In genomic region chr4:128116331-128116730, GRCm38 (mm10) we compare ENCODE assay signal across 25 mouse cellular contexts.
DNase-seq lines count a peak whose midpoint lies in the region; ATAC-seq and TF ChIP-seq lines count a peak whose summit lies in the region.
"Had no signal": no experiment of that assay in that cellular context is flagged by ENCODE, and none has a peak within 500 bp of the region (broad histone marks: within the 10 kb centered on the region; RNA-seq: fewer than 3 reads in every experiment).

No protein-coding gene starts in this region.

- no peak overlapping the region for H3K27ac ChIP-seq in heart, embryonic 12.5 days (ENCODE audit: poor library complexity, severe bottlenecking)
- H3K27ac ChIP-seq in lung, embryonic 15.5 days, result no peak overlapping the region
- H3K27ac ChIP-seq: heart, adult 2 months; hindbrain, embryonic 15.5 days; limb, embryonic 10.5 days; limb, embryonic 15.5 days; liver, embryonic 13.5 days; neural tube, embryonic 13.5 days; stomach, postnatal 0 days had no signal

- 24% methylated on average over 7 of the region's 7 CpGs for WGBS in heart, embryonic 12.5 days
- WGBS in lung, embryonic 15.5 days, result 27% methylated on average over 7 of the region's 7 CpGs

- H3K27me3 ChIP-seq in heart, embryonic 12.5 days (replicated peaks), result peaks cover 5% of the 10 kb centered on the region; the same call in 1 of the 2 replicates
- no peaks in the 10 kb centered on the region for H3K27me3 ChIP-seq in lung, embryonic 15.5 days
- H3K27me3 ChIP-seq: hindbrain, embryonic 15.5 days; limb, embryonic 15.5 days; liver, embryonic 13.5 days; megakaryocyte, embryonic 14.5 days; neural tube, embryonic 13.5 days; Patski had no signal

- intact Hi-C loops in heart, postnatal 10 days (cut with DNase I), result no loop called here

- no peak overlapping the region for H3K4me3 ChIP-seq in heart, embryonic 12.5 days
- no peak overlapping the region for H3K4me3 ChIP-seq in lung, embryonic 15.5 days
- H3K4me3 ChIP-seq: heart, adult 2 months; hindbrain, embryonic 15.5 days; limb, embryonic 10.5 days; limb, embryonic 15.5 days; liver, embryonic 13.5 days; megakaryocyte, embryonic 14.5 days; neural tube, embryonic 13.5 days had no signal

- no peak for TF ChIP-seq CTCF in brain, embryonic 14.5 days (IDR thresholded peaks at IDR 0.05; ENCODE audit: borderline replicate concordance, extremely low read depth, insufficient read depth, insufficient read length)

- DNase-seq in adrenal gland, postnatal 36 days, result peak; percentile 4 to 5
- DNase-seq in adrenal gland, adult 18-20 months (ENCODE audit: low spot score in 2 of 2), result no peak
- DNase-seq in heart, postnatal 10 days, result peak; percentile 9 to 11
- no peak for DNase-seq in lung, postnatal 25 days (ENCODE audit: low spot score)
- peak; percentile 39 for DNase-seq in brain, embryonic 14.5 days (ENCODE audit: low read depth)
- DNase-seq: cerebellum, postnatal 36 days; gastrocnemius, postnatal 14 days; heart, adult 2 months; kidney, adult 2 months; liver, embryonic 13.5 days; lung, adult 18-20 months; lung, postnatal 36 days; right cerebral cortex, postnatal 4 days; thymus, postnatal 4 days had no signal

- H3K4me2 ChIP-seq in heart, embryonic 12.5 days, result no peak overlapping the region
- H3K4me2 ChIP-seq in lung, embryonic 15.5 days, result no peak overlapping the region
- H3K4me2 ChIP-seq: hindbrain, embryonic 15.5 days; limb, embryonic 15.5 days; liver, embryonic 13.5 days; neural tube, embryonic 13.5 days had no signal

- no peak for ATAC-seq in heart, embryonic 12.5 days (ENCODE audit: insufficient number of reproducible peaks, low FRiP score)
- peak; percentile 39; the same call in 1 of the 2 replicates for ATAC-seq in lung, embryonic 15.5 days (ENCODE audit: borderline replicate concordance, extremely low read depth, low FRiP score, low TSS enrichment)
- no peak for ATAC-seq in megakaryocyte, adult 5-6 weeks (ENCODE audit: poor library complexity, severe bottlenecking)
- ATAC-seq: forebrain, embryonic 14.5 days; Patski had no signal

- H3K4me1 ChIP-seq in heart, embryonic 12.5 days (replicated peaks), result peaks cover 8% of the 10 kb centered on the region; the same call in 1 of the 2 replicates
- no peaks in the 10 kb centered on the region for H3K4me1 ChIP-seq in lung, embryonic 15.5 days
- H3K4me1 ChIP-seq: limb, embryonic 10.5 days; limb, embryonic 15.5 days; liver, embryonic 13.5 days; megakaryocyte, embryonic 14.5 days had no signal

- no peaks in the 10 kb centered on the region for H3K36me3 ChIP-seq in heart, embryonic 12.5 days
- H3K36me3 ChIP-seq in lung, embryonic 15.5 days, result no peaks in the 10 kb centered on the region
- H3K36me3 ChIP-seq: limb, embryonic 10.5 days; limb, embryonic 15.5 days; liver, embryonic 13.5 days; neural tube, embryonic 13.5 days had no signal

- H3K9ac ChIP-seq in heart, embryonic 12.5 days, result no peak overlapping the region
- no peak overlapping the region for H3K9ac ChIP-seq in lung, embryonic 15.5 days
- H3K9ac ChIP-seq: hindbrain, embryonic 15.5 days; limb, embryonic 15.5 days; liver, embryonic 13.5 days; neural tube, embryonic 13.5 days had no signal

- TF ChIP-seq POLR2A in brain, embryonic 14.5 days (IDR thresholded peaks at IDR 0.05; ENCODE audit: borderline replicate concordance, extremely low read depth, insufficient read depth, insufficient read length, poor library complexity, severe bottlenecking), result no peak

- no peaks in the 10 kb centered on the region; the same call in 1 of the 2 replicates for H3K9me3 ChIP-seq in heart, embryonic 12.5 days (replicated peaks)
- H3K9me3 ChIP-seq in lung, embryonic 15.5 days, result no peaks in the 10 kb centered on the region
- H3K9me3 ChIP-seq: hindbrain, embryonic 15.5 days; limb, embryonic 10.5 days; limb, embryonic 15.5 days; neural tube, embryonic 13.5 days had no signal

Comparison
In these comparisons a context has a peak if more than half of its experiments do, and no peak if none do; other contexts are left out.
1. DNase-seq: peak in adrenal gland, postnatal 36 days (2 of 2), heart, postnatal 10 days (2 of 2) and brain, embryonic 14.5 days (single experiment); none in adrenal gland, adult 18-20 months (0 of 2) and lung, postnatal 25 days (single experiment).